Mouse (Mus musculus) kidney, postnatal 36 days (tissue): Measurements from ENCODE around the gene Axin2.
"Not testable (repeated sequence)": the region's sequence is repeated elsewhere in the genome, so short reads cannot be mapped to it uniquely, and the experiment has no call there.

ENCODE experiments used
- DNase-seq, 2 experiments: peaks; one replicate each; pipeline ENCODE4 v3.0.0; 2021 to 2022; ENCODE audit warnings: mixed read lengths in 2 of 2

Gene Axin2

DNA sequence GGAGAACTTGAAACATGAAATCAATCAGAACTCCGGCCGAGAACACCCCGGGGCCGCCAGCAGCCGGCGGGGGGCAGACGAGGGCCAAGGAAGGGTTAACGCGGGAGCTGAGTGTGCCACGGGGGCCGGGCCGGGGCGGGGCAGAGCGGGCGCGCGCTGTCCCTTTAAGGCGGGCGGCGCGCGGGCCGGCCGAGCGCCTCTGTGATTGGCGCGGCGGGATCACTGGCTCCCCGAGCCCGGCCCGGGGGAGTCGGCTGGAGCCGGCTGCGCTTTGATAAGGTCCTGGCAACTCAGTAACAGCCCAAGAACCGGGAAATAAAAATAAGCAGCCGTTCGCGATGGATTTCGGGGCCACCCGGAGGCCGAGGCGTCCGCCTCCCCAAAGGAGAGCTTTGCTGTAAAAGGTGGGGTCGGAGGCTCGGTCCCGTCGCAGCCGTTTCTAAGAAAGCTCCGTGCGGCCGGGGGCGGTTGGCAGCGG is at the start of gene Axin2:
Axin2 (plus strand) TSS at position 192 of the 478 bp plus-strand sequence.
- DNase-seq, result peak; percentile 93 to 95

GRCm38 (mm10) chr11:108871284-108871683 is 48.9 kb upstream of the Axin2 start:
- DNase-seq, result not testable (repeated sequence)

DNA sequence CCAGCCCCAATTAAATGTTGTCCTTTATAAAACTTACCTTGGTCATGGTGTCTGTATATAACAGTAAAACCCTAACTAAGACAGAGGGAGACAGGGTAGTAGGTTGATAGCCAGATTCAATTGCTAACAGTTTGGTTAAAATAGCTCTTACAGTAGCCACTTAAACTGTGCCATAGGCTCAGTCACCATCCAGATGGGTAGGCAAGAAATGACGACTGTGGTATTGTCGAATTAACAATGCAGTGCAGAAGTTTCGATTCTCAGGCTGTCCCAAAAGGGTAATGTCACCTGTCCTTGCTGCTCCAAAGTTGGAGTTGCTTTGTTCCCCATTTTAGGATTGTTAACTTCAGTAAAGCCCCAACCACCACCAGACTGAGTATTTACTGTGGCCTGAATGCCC is 48.4 kb upstream of the Axin2 start:
- DNase-seq, result no peak

GRCm38 (mm10) chr11:108876633-108877205 is 43.4 kb upstream of the Axin2 start:
- peak in 1 of 2 experiments; percentile 8 for DNase-seq

GRCm38 (mm10) chr11:108877520-108877919 is 42.6 kb upstream of the Axin2 start:
- no peak for DNase-seq

DNA sequence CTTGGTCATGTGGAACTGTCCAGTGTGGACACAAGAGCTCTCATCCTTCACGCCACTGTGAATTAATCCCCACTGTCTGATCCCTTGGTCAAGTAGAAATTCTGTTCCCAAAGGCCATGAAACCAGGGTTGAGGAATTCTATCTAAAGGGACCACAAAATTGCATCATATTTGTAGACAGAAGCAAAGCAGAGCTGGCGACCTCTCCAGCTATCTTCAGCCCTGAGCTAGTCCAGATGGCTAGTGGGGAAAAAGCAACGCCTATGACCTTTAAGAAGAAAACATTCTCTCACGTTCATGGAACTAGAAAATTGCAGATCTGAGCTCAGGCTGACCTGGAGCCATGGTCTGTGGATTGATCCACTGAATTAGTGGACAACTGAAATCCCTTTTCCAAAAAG is 39.6 kb upstream of the Axin2 start:
- no peak for DNase-seq

DNA sequence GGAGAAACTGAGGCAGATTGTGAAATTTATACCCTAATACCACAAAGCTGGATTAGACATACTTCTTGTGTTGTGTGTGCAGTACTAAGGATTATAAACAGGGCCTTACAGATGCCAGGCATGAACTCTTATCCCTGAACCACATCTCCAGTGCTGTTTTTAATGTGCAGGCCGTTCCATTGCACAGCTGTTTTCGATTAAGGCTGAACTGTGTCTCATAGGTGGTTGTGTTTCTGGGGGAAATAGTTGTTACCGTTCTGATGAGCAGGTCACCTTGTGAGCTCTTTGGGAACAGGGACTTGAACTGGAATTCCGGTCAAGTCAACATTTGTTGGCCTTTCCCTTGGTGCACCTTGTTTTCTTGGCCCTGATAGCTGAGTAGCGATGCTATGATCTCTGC is 38.5 kb upstream of the Axin2 start:
- no peak for DNase-seq

DNA sequence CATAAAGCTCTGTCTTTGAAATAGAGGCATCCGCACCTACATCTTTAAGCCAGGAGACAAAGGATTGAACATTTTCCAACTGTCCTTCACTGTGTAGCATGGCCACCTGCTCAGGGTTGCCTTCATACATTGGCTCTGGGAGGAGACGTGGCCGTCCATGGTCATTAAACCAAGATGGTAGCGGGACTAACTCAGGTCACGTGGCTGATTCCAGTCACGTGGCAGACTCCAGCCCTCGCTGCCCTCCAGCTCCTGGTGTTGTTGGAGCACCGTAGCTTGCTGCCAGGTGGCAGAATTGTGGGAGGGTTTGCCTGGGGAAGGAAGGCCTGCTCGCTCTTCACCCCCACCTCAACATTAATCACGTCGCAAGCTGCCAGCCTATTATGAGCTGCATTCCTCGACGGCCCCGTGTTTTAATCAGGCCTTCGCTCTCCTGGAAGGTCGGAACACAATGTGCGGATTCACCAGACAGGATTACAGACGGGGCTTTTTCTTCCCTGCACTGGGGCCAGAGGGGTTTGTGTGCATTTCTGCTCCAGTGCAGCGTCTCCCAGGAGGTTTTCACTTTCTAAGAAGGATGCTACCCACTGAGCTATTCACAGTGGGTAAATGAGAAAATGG is 34.8 kb upstream of the Axin2 start:
- DNase-seq, result no peak

DNA sequence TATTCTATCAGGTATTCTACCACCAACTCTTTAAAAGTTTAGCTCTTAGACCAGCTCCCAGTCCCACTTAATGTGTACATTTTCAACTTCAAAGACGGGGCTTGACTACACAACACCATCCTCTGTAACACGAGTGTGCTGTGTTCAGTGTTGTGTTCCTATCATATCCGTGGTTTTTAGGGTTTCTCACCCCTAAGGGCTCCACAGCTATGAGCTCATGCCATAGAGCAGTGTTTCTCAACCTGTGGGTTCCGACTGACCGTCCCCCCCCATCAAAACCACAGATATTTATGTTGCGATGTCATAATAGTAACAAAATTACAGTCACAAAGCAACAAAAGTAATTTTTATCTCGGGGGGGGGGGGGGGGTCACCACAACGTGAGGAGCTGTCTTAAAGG is 34.1 kb upstream of the Axin2 start:
- DNase-seq, result no peak

- DNase-seq, result peak; percentile 4 to 46
These were observed 31.0 kb upstream of the Axin2 start for GRCm38 (mm10) chr11:108889121-108889520.

DNA sequence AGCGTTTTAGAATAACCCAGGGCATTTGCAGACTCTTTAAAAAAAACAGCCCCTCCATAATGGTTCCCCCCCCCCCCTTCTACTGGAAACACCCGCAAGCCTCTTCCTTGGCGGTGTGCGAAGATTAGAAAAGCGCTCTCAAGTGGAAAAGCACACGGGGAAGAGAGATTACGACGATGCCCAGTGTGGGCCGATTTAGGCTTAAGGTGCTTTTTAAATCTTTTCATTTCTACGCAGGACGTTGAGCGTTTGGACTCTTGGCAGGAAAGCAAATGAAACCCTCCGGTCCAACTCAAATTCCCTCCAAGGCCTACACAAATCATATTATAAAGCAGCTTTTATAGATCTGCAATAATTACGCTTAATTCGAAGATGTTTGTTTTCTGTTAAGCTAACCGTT is 29.6 kb upstream of the Axin2 start:
- no peak for DNase-seq

GRCm38 (mm10) chr11:108891111-108891870 is 28.9 kb upstream of the Axin2 start:
- DNase-seq, result peak; percentile 8 to 41

DNA sequence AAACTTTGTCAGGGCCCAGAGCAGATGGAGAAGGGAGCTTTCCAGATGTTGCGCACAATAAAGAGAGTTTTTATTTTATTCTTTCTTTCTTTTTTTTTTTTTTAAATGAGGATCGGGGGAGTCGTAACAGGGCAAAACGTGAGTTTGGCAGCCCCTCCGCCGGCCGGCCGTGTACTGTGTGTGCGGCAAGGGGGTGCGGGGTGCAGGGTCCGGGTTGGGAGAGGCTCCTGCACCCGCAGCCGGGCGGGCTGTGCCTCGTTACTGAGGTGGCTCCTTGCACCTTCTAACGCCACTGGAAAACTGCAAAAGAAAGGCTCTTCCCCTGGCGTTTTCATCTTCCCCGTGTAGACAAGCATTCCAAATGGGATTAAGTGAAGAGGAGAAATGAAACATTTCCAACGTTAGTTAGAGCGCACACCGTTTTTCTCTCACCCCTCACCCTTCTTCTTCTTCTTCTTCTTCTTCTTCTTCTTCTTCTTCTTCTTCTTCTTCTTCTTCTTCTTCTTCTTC is 28.2 kb upstream of the Axin2 start:
- DNase-seq, result no peak

- no peak for DNase-seq
These were observed 27.7 kb upstream of the Axin2 start for GRCm38 (mm10) chr11:108892406-108892805.

DNA sequence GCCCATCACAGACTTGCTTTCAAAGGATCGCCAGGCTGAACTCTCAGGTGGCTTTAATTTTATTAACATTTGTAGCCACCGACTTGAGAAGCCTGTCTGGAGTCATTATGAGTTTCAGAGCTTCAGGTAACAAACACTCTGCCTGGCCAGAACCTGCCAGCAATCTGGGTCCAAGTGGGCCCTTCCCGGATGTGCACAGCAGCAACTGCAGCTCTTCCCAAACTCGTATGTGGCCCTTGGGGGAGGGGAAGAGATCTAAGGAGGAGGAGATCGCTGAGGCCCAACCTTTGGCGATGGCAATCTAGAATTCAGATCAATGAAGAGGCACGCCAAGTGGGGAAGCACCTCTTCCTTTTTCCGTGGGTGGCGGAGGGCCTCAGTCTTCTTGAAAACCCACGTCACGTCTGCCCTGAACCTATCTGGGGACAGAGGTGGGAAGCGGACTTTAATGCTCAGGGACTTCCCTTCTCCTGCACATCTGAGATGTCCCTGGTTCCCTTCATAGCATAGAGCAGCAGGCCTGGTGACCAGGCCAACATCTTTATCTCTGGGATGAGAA is 26.8 kb upstream of the Axin2 start:
- DNase-seq, result no peak

GRCm38 (mm10) chr11:108893855-108894510 is 26.2 kb upstream of the Axin2 start:
- no peak for DNase-seq

DNA sequence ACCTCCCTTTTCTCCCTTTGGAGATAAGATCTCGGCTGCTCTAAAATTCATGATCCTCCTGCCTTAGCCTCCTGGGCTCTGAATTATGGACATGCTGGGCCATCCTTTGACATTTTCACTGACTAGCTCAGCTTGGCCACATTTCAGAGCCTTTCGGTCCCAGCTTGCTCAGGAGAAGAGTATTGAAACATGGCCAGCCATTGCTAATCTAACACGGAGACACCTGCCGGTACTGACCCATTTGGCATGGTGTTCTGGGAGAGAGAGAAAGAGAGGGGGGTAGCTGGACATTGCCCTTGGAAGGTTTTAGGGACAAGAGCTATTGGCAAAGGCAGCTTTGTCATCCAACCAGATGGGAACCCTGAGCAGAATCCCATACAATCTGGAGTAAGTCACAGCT is 23.1 kb upstream of the Axin2 start:
- no peak for DNase-seq

DNA sequence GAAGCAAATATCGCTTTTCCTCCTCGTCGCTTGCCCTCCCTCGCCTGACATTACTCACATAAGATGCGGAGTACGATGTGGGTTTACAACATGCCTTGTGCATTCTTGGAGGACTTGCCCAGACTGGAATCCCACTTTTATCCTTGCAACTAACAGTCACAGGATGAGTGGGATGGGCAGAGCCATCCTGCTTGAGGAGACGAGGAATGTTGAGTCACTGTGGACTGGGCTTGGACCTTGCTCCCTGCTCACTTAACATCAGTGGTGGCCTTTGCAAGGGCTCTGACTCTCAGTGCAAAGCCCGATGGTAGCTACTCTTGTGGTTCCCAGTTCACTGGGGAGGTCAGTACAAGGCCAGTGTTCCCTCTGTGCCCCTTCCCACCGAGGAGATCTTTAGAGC is 22.1 kb upstream of the Axin2 start:
- DNase-seq, result no peak

DNA sequence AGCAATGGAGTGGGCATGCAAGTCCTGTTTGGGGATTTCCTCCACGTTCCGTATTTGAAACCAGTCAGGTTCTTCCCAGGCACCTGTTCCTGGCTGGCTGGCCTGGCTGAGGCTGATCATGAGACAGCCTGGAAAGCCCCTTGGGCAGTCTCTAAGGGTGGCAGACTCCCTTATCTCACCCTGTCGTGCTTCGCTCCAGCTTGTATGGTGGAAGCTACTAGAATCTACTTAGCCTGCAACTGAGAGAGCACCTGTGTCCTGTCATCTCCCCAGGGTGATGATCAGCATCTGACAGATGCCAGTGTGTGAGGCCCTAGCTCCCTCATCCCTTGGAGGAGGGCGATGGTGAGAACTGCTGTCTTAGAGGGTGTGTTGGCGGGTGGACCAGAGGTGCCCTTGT is 21.7 kb upstream of the Axin2 start:
- no peak for DNase-seq

GRCm38 (mm10) chr11:108900718-108901488 is 19.2 kb upstream of the Axin2 start:
- no peak for DNase-seq

GRCm38 (mm10) chr11:108901670-108902069 is 18.5 kb upstream of the Axin2 start:
- DNase-seq, result no peak

DNA sequence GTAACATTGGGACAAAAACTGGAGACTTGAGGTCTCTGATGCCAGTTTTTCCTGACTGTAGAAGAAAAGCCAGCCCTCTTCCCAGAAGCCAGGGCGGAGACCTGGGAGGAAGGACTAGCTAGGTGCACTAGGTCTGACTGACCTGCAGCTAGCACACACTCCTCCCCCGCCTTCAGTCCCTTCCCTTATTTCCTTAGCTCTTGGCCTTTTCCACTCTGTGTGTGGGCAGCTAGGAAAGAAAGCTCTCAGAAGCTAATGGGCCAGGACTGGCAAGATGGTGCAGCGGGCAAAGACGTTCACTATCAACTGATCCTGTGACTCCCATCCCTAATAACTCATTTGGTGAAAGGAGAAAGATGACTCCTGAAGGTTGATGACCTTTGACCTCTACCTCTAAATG is 17.8 kb upstream of the Axin2 start:
- no peak for DNase-seq
